Mouse (Mus musculus) kidney, postnatal 36 days (tissue): ENCODE measurements around the gene C1ra.
"Not testable (repeated sequence)": the region's sequence is repeated elsewhere in the genome, so short reads cannot be mapped to it uniquely, and the experiment has no call there.

Experiments used
- DNase-seq, 2 experiments: peaks; one replicate each; pipeline ENCODE4 v3.0.0; 2021 to 2022; ENCODE audit warnings: mixed read lengths in 2 of 2

The C1ra gene

DNA sequence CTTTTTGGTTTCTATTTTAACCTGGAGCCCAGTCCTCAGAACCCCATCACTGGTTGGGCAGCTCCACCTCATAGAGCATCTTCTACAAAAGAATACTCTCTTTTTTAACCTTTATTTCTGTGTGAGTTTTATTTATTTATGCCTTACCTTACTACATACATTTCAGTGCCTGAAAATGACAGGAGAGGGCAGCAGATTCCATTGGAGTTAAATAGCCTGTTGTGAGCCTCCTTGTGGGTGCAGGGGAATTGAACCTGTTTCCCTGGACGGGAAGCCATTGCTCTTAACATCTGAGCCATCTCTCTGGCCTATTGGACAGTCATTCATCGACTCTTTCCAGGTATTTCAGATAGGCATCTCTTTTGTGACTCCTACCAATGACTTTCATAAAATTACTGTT is 33.2 kb downstream of the C1ra start:
- DNase-seq: no peak

- not testable (repeated sequence) for DNase-seq
Observed at GRCm38 (mm10) chr6:124547979-124548378, 35.8 kb downstream of the C1ra start.

DNA sequence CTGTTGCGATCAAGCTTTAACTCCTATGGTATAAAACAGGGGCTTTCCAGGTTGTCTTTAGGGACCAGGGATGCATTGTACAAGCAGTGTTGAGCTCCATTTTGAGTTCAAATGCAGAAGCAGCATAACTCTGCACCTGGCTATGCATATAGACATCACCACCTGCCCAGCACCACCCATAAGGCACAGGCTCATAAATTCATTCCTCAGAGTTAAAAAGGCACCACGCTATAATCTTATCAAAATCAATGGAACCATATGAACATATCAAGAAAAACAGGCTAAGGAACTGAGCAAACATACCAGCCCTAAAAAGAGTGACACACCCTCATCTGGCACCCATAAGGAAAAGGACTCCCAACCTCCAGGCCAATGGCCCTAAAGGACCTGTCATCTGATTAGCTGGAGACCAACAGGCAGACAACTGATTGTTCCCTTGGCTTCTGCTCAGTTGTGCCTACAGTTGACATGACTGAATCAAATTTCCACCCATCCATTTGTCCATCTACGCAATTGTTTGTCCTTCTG is 36.9 kb downstream of the C1ra start:
- no peak for DNase-seq

GRCm38 (mm10) chr6:124552766-124553165 is 40.6 kb downstream of the C1ra start:
- no peak for DNase-seq

GRCm38 (mm10) chr6:124555956-124556355 is 43.8 kb downstream of the C1ra start:
- not testable (repeated sequence) for DNase-seq

DNA sequence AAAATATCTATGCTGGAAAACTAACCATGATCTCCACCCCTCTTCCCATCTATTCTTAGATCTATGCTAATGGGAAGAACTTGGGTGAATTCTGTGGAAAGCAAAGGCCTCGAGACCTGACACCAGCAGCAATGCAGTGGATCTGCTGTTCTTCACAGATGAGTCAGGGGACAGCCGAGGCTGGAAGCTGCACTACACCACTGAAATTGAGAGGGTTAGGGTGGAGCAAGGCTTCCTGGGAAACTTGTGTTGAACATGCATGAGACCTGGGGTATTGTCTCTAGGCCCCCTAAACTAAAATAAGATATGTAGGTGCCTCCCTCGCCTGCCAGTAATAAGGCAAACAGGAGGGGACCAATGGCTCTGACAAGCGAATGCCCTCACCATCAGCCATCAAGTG is 49.0 kb downstream of the C1ra start:
- DNase-seq: not testable (repeated sequence)

GRCm38 (mm10) chr6:124561611-124562010 is 49.4 kb downstream of the C1ra start:
- not testable (repeated sequence) for DNase-seq

DNA sequence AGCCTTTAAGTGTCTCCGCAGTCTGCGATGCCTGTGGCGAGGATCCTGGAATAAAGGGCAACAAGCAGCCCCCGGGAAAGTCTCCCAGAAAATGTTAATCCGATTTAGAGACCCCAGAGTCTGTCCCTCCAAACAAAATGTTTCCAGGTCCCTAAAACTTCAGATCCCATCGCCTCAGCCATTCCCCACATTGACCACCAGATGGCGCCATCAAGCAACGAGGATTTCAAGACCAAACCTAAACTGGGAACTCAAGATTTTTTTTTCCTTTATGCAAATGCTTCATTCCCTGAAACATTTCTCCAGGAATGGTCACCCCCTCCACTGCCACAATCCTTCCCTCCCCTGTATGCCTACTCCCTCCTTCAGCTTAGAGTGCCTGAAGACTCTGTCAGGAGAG is 57.8 kb downstream of the C1ra start, which contains the start of gene C1rb:
C1rb (plus strand) TSS at position 269 of the 400 bp plus-strand sequence.
- peak; percentile 51 to 75 for DNase-seq
